Mouse (Mus musculus) ES-E14 (cell line): ENCODE results near the gene Flrt2.

Source experiments
- HCFC1 ChIP-seq: IDR thresholded peaks from 2 replicates; pipeline ENCODE4 v1.6.1; 2012; ENCODE audit warnings: low read length, inconsistent platforms, borderline replicate concordance; ENCODE audit not compliant: insufficient read depth
- MAFK ChIP-seq: IDR thresholded peaks from 2 replicates; pipeline ENCODE4 v1.6.1; 2014; ENCODE audit warnings: mild to moderate bottlenecking, low read depth, low read length, inconsistent platforms; ENCODE audit not compliant: insufficient read depth

DNA sequence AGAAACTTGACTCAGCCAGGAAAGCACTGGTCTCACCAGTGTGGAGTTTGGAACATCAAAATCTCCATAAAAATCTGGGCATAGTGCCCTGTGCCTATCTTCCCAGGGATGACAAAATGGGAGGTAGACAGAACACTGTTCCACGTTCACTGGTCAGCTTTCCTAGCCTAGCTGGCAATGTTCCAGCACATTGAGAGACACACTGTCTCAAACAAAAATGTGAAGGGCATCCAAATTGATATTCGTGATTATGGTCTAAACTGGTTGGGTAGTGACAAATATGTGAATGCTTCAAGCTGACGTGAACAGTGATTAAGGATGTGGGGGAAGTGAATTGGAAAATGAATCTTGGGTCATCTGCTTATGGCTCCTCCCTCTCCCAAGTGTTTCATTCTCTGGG is 78.2 kb downstream of the Flrt2 start:
- TF ChIP-seq HCFC1 (no peak), MAFK (no peak)
